Mouse (Mus musculus): ENCODE measurements at regions not wholly inside any gene's neighbourhood (a gene's known extent, or its start where the extent isn't known, plus 50 kb on each side); places are given as distances from the start of the nearest gene placed in this dataset.

DNA sequence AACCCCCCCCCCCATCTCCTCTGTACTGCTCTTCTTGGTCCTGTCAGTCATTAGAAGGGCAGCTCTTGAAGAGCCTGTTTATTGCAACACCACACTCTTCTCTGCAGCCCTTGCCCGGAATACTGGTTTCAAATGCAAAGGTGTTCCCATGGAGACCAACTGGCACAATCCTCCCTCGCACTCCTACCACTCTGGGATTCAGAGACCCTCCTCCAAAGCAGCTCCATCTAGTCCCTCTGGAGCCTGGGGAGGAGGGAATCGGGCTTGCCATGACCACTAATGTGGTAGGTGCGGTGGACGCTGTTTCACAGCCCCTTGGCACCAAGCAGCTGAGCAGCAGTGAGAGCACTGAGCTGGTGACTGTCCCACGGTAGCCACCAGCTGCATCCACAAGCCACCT, 83.1 kb downstream of the Stk35 start:
- 47% methylated on average over 6 of the region's 6 CpGs for WGBS
- Histone ChIP-seq H3K4me2 (replicated peaks; ENCODE audit: low read depth) (no peak overlapping the region), H3K9me3 (ENCODE audit: control insufficient read depth, low read length) (no peaks in the 10 kb centered on the region), H3K27me3 (ENCODE audit: control insufficient read depth, insufficient read depth, low read length) (no peaks in the 10 kb centered on the region), H3K36me3 (ENCODE audit: control insufficient read depth, insufficient read depth, low read length) (no peaks in the 10 kb centered on the region), H3K27ac (replicated peaks) (no peak overlapping the region), H3K4me3 (ENCODE audit: low read depth, low read length) (no peak overlapping the region), H3K4me1 (replicated peaks; ENCODE audit: control insufficient read depth, insufficient read depth) (no peaks in the 10 kb centered on the region), H3K9ac (ENCODE audit: low read length) (no peak overlapping the region)
- ATAC-seq (ENCODE audit: low FRiP score, low TSS enrichment) (no peak), DNase-seq (ENCODE audit: low spot score) (no peak)
- TF ChIP-seq CTCF (IDR thresholded peaks at IDR 0.05; ENCODE audit: low read depth) (no peak), EP300 (optimal IDR thresholded peaks at IDR 0.05) (no peak)

DNA sequence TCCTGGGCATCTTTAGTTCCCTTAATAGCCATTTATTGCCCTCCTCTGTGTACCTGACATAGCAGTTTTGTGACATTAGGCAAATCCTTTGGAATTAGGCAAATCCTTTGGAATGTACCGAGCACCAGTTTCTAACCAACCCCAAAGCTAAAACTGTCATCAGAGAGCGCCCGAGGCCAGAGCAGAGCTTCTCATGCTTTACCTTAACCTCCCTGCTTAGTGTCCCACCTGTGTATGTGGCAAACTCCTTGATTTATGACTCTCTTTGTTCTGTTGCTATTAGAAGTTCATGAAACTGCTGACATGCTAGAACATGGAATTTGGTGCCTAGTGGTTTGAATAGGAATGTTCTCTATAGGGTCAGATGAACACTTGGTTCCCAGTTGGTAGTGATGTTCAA, 84.0 kb downstream of the Stk35 start:
- DNase-seq (ENCODE audit: low spot score) (no peak), ATAC-seq (ENCODE audit: low FRiP score, low TSS enrichment) (no peak)
- TF ChIP-seq EP300 (optimal IDR thresholded peaks at IDR 0.05): no peak
- TF ChIP-seq CTCF (IDR thresholded peaks at IDR 0.05; ENCODE audit: low read depth): no peak
- no peak overlapping the region for H3K4me2 ChIP-seq (replicated peaks; ENCODE audit: low read depth)
- no peaks in the 10 kb centered on the region for H3K4me1 ChIP-seq (replicated peaks; ENCODE audit: control insufficient read depth, insufficient read depth)
- WGBS: 72% methylated on average over 3 of the region's 3 CpGs
- no peaks in the 10 kb centered on the region for H3K9me3 ChIP-seq (ENCODE audit: control insufficient read depth, low read length)
- H3K4me3 ChIP-seq (ENCODE audit: low read depth, low read length): no peak overlapping the region
- no peaks in the 10 kb centered on the region for H3K36me3 ChIP-seq (ENCODE audit: control insufficient read depth, insufficient read depth, low read length)
- H3K9ac ChIP-seq (ENCODE audit: low read length): no peak overlapping the region
- no peak overlapping the region for H3K27ac ChIP-seq (replicated peaks)
- H3K27me3 ChIP-seq (ENCODE audit: control insufficient read depth, insufficient read depth, low read length): no peaks in the 10 kb centered on the region

DNA sequence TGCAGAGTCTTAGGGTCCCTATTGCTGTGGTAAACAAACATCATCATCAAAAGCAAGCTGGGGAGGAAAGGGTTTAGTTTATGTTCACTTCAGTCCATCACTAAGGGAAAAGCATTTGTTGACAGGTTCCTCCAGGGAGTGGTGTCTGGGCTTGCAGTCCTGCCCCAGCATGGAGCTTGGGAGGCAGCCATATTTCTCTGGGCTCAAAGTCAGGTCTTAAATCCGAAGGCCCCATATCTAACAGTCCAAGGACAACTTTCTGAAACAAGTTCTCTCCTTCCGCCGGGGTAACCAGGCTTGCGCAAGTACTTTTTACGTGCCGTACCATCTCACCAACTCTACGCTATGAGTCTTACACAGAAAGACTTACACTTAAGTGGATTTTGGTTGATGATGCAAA, 85.2 kb downstream of the Stk35 start:
- Histone ChIP-seq H3K27ac (replicated peaks) (no peak overlapping the region), H3K27me3 (ENCODE audit: control insufficient read depth, insufficient read depth, low read length) (no peaks in the 10 kb centered on the region), H3K4me2 (replicated peaks; ENCODE audit: low read depth) (no peak overlapping the region), H3K9ac (ENCODE audit: low read length) (no peak overlapping the region), H3K4me1 (replicated peaks; ENCODE audit: control insufficient read depth, insufficient read depth) (no peaks in the 10 kb centered on the region), H3K4me3 (ENCODE audit: low read depth, low read length) (no peak overlapping the region), H3K36me3 (ENCODE audit: control insufficient read depth, insufficient read depth, low read length) (no peaks in the 10 kb centered on the region), H3K9me3 (ENCODE audit: control insufficient read depth, low read length) (no peaks in the 10 kb centered on the region)
- ATAC-seq (ENCODE audit: low FRiP score, low TSS enrichment): no peak
- no peak for TF ChIP-seq EP300 (optimal IDR thresholded peaks at IDR 0.05)
- no peak for TF ChIP-seq CTCF (IDR thresholded peaks at IDR 0.05; ENCODE audit: low read depth)
- DNase-seq (ENCODE audit: low spot score): no peak
- 88% methylated on average over 7 of the region's 7 CpGs for WGBS

DNA sequence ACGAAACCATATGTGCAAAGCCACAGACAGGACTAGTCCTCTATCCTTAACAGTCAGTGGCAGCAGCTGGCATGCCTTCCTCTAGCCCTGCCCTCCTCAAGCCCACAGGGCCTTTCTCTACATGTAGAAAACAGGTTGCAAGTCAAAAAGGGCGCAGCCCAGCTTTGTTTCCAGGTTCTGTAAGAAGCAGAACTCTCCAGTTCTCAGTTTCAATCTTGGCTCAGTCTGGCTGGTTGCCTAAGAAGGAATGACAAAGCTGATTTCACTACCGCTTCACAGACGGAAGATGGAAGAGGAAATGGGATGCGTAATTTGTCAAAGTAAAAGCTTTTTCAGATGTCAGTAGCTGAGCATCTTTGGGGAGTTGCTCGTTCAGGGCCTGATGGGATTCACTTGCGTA, 92.9 kb downstream of the Stk35 start:
- ATAC-seq (ENCODE audit: low FRiP score, low TSS enrichment): no peak
- Histone ChIP-seq H3K4me2 (replicated peaks; ENCODE audit: low read depth) (no peak overlapping the region), H3K4me1 (replicated peaks; ENCODE audit: control insufficient read depth, insufficient read depth) (no peaks in the 10 kb centered on the region), H3K4me3 (ENCODE audit: low read depth, low read length) (no peak overlapping the region), H3K27ac (replicated peaks) (no peak overlapping the region), H3K9me3 (ENCODE audit: control insufficient read depth, low read length) (no peaks in the 10 kb centered on the region), H3K36me3 (ENCODE audit: control insufficient read depth, insufficient read depth, low read length) (no peaks in the 10 kb centered on the region), H3K9ac (ENCODE audit: low read length) (no peak overlapping the region), H3K27me3 (ENCODE audit: control insufficient read depth, insufficient read depth, low read length) (no peaks in the 10 kb centered on the region)
- DNase-seq (ENCODE audit: low spot score): no peak
- WGBS: 50% methylated on average over 7 of the region's 7 CpGs
- TF ChIP-seq CTCF (IDR thresholded peaks at IDR 0.05; ENCODE audit: low read depth): no peak
- TF ChIP-seq EP300 (optimal IDR thresholded peaks at IDR 0.05): no peak

DNA sequence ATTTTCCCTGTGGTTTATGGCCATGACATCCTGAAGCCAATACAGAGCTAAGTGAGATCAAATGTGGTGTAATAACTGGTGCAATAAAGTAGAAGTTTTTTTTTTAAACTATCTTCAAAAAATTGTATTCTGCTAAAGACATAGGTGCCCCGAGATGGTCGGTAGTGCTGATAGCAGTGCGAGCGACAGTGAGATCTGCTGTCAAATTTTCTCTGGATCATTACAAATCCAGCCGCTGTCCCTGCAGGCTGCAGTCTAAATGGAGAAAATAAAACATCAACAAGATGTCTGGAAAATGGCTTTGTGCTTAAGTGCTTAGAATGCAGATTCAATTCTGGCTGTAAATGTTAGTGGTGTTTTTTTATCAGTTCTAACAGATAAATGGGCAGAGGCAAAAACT, 93.5 kb downstream of the Stk35 start:
- ATAC-seq (ENCODE audit: low FRiP score, low TSS enrichment) (no peak), DNase-seq (ENCODE audit: low spot score) (no peak)
- Histone ChIP-seq H3K27me3 (ENCODE audit: control insufficient read depth, insufficient read depth, low read length) (no peaks in the 10 kb centered on the region), H3K4me3 (ENCODE audit: low read depth, low read length) (no peak overlapping the region), H3K36me3 (ENCODE audit: control insufficient read depth, insufficient read depth, low read length) (no peaks in the 10 kb centered on the region), H3K27ac (replicated peaks) (no peak overlapping the region), H3K4me1 (replicated peaks; ENCODE audit: control insufficient read depth, insufficient read depth) (no peaks in the 10 kb centered on the region), H3K4me2 (replicated peaks; ENCODE audit: low read depth) (no peak overlapping the region), H3K9ac (ENCODE audit: low read length) (no peak overlapping the region), H3K9me3 (ENCODE audit: control insufficient read depth, low read length) (no peaks in the 10 kb centered on the region)
- WGBS: 84% methylated on average over 5 of the region's 5 CpGs
- no peak for TF ChIP-seq EP300 (optimal IDR thresholded peaks at IDR 0.05)
- no peak for TF ChIP-seq CTCF (IDR thresholded peaks at IDR 0.05; ENCODE audit: low read depth)

DNA sequence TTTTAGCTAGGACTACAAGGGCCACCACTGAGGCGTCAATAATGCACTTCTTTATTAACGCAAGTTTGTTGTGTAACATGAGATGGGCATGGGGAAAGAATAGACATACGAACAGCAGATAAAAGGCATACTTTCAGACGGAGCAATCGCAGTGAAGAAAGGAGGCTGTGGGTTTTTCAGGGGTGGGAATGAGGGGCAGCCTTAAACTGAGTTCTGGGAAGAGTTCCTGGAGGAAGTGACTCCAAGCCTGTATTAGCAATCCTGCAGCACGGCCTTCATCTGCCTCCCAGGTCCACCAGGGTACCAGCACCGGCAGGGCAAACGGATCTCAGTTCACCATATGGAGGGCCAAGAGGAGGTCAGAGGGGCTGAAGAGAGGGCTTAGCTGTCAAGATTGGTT, 94.6 kb downstream of the Stk35 start:
- Histone ChIP-seq H3K4me2 (replicated peaks; ENCODE audit: low read depth) (no peak overlapping the region), H3K27me3 (ENCODE audit: control insufficient read depth, insufficient read depth, low read length) (no peaks in the 10 kb centered on the region), H3K4me1 (replicated peaks; ENCODE audit: control insufficient read depth, insufficient read depth) (no peaks in the 10 kb centered on the region), H3K9me3 (ENCODE audit: control insufficient read depth, low read length) (no peaks in the 10 kb centered on the region), H3K27ac (replicated peaks) (no peak overlapping the region), H3K9ac (ENCODE audit: low read length) (no peak overlapping the region), H3K36me3 (ENCODE audit: control insufficient read depth, insufficient read depth, low read length) (no peaks in the 10 kb centered on the region), H3K4me3 (ENCODE audit: low read depth, low read length) (no peak overlapping the region)
- TF ChIP-seq EP300 (optimal IDR thresholded peaks at IDR 0.05) (no peak), CTCF (IDR thresholded peaks at IDR 0.05; ENCODE audit: low read depth) (no peak)
- ATAC-seq (ENCODE audit: low FRiP score, low TSS enrichment) (no peak), DNase-seq (ENCODE audit: low spot score) (no peak)
- 76% methylated on average over 8 of the region's 8 CpGs for WGBS
